Mouse (Mus musculus): ENCODE measurements around the gene Slc16a2. TPM values are rescaled to one million over a fixed set of nuclear protein-coding genes. Genes with fewer than 3 reads are reported as not detected.

Gene Slc16a2
- polyA plus RNA-seq (2014; fragmentation: Nextera tagmentation; extraction: Ambion mirVana) = 22.8 and 26.3 TPM in 2 replicates

DNA sequence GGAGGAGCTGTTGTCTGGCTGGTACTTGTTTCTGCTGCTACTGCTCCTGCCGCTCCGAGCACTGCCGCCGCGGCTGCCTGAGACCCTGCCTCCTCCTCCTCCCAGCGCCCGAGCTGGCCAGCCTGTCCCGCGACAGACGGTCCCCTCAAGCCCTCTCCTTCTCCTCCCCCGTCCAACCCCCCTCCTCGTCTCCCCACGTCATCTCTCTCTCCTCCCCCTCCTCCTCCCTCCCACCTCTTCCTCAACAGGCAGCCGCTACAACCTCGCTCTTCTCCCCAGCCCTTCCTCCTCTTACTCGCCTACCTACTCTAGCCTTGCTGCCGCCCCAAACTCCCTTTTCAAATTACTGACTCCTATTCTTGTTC, at the start of gene Slc16a2:
Gene Slc16a2, minus strand, starts transcription at position 152 of the 365 bp plus-strand sequence.
- no peak for TF ChIP-seq CTCF (IDR thresholded peaks at IDR 0.05; ENCODE audit: low read depth)
- WGBS = 7% methylated on average over 11 of the region's 17 CpGs

DNA sequence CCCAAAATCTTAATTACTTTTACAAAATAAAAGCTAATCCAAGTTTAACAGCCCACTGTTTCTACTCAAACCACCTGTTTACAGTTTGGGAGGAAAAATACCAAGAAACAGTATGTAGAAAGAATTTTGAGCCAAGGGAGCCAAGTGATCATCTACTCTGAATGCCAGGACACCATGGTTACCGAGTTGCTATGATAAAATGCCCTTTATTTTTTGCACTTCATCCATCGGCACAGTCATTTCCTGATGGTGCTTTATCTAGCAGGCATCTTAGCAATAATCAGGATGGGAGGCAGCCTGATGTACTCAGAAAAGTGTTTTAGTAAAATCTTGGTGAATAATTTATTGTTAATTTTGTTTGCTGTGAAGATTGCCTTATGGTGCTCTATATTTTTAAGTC, 41.7 kb upstream of the Slc16a2 start:
- H3K4me2 ChIP-seq = no peak overlapping the region
- TF ChIP-seq CTCF (IDR thresholded peaks at IDR 0.05; ENCODE audit: low read depth) = no peak
- H3K27me3 ChIP-seq (ENCODE audit: insufficient read depth, low read length) = peaks cover 7% of the 10 kb centered on the region; the same call in 1 of the 2 replicates
- no peaks in the 10 kb centered on the region for H3K9me3 ChIP-seq (ENCODE audit: low read depth, low read length)
- no peak overlapping the region for H3K9ac ChIP-seq
- no peaks in the 10 kb centered on the region for H3K36me3 ChIP-seq (ENCODE audit: insufficient read depth)
- H3K4me1 ChIP-seq (ENCODE audit: insufficient read depth) = no peaks in the 10 kb centered on the region
- no peak overlapping the region for H3K27ac ChIP-seq (ENCODE audit: low read depth)
- ATAC-seq (ENCODE audit: insufficient read depth) (no peak), DNase-seq (no peak)
- 46% methylated on average over 2 of the region's 2 CpGs for WGBS
- H3K4me3 ChIP-seq (ENCODE audit: low read depth, low read length) = no peak overlapping the region

More for the DNA sequence above, at the start of gene Slc16a2:
- Histone ChIP-seq H3K36me3 (ENCODE audit: insufficient read depth) (no peaks in the 10 kb centered on the region), H3K9me3 (ENCODE audit: low read depth, low read length) (no peaks in the 10 kb centered on the region), H3K4me3 (ENCODE audit: low read depth, low read length) (peak within 1 kb of the TSS; percentile 52), H3K4me1 (ENCODE audit: insufficient read depth) (no peaks in the 10 kb centered on the region), H3K27ac (ENCODE audit: low read depth) (peak within 1 kb of the TSS; percentile 91), H3K4me2 (peak within 1 kb of the TSS; percentile 74), H3K27me3 (ENCODE audit: insufficient read depth, low read length) (no peaks in the 10 kb centered on the region; the same call in 1 of the 2 replicates), H3K9ac (peak within 1 kb of the TSS; percentile 57)
- DNase-seq (peak; percentile 73), ATAC-seq (ENCODE audit: insufficient read depth) (peak; percentile 91)

DNA sequence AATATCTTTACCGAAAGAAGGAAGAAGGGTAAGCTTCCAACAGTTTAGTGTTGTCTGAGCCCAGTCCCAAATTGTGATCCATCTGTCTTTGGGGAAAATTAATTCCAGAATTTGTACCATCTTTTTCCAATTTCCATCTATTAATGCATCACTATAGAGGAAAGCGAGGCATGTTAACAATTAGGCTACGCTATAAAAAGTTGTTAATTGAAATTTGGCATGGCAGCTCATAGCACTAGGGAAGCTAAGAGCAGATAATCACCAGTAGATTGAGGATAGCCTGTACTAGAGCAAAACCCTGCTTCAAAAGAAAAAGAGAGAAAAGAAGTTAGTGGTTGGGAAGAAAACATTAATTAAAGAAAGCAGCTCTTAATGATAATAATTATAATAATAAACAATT, 41.1 kb upstream of the Slc16a2 start:
- Histone ChIP-seq H3K27me3 (ENCODE audit: insufficient read depth, low read length) (peaks cover 7% of the 10 kb centered on the region; the same call in 1 of the 2 replicates), H3K36me3 (ENCODE audit: insufficient read depth) (no peaks in the 10 kb centered on the region), H3K4me2 (no peak overlapping the region), H3K9me3 (ENCODE audit: low read depth, low read length) (no peaks in the 10 kb centered on the region), H3K27ac (ENCODE audit: low read depth) (no peak overlapping the region), H3K9ac (no peak overlapping the region), H3K4me3 (ENCODE audit: low read depth, low read length) (no peak overlapping the region), H3K4me1 (ENCODE audit: insufficient read depth) (no peaks in the 10 kb centered on the region)
- no peak for ATAC-seq (ENCODE audit: insufficient read depth)
- TF ChIP-seq CTCF (IDR thresholded peaks at IDR 0.05; ENCODE audit: low read depth) = no peak
- 87% methylated on average over 3 of the region's 3 CpGs for WGBS
- DNase-seq = no peak

DNA sequence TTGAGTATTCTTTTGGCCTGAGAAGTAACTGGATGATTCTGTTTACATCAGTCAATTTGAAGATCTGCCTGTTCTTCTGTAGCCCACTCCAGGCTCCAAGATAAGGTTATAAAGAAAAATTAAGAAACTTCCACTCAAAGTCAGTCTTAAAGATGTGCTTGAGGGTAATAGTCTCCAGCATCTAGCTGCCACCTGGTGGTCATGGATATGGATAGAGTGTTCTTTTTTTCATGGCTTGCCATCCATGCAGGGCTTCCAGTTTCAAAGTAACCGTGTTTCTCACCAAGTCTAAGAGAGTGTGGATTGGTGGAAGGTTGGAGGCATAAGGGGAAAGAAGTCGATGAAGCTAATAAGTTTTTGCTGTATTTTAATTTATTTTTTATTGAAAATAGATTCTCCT, 23.5 kb upstream of the Slc16a2 start:
- whole genome bisulfite sequencing = 39% methylated on average over 2 of the region's 2 CpGs
- ATAC-seq (ENCODE audit: insufficient read depth) = no peak

DNA sequence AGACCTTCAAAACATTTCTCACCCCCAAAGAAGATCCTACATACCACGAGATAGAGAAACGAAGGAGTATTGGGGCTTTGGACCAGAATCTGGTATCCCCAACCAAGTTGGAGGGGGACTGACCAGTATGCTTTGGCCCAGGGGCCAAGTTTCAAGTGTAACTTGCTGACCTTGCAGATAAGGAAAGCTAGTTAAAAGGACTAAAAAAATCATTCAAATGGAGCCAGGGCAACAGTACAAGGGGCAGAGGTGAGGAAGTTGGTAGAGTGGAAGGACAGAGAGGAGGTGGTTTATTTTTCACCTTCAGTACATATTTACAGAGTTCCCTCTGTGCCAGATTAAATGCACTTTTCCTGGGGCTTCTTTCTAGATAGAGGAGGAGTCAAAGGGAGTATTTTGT, 7.1 kb upstream of the Slc16a2 start:
- no peak overlapping the region for H3K9ac ChIP-seq
- ATAC-seq (ENCODE audit: insufficient read depth) (no peak), DNase-seq (no peak)
- H3K4me1 ChIP-seq (ENCODE audit: insufficient read depth) = no peaks in the 10 kb centered on the region
- H3K4me2 ChIP-seq = no peak overlapping the region
- no peak for TF ChIP-seq CTCF (IDR thresholded peaks at IDR 0.05; ENCODE audit: low read depth)
- no peaks in the 10 kb centered on the region for H3K36me3 ChIP-seq (ENCODE audit: insufficient read depth)
- H3K27ac ChIP-seq (ENCODE audit: low read depth) = no peak overlapping the region
- 87% methylated on average over 2 of the region's 2 CpGs for WGBS
- H3K27me3 ChIP-seq (ENCODE audit: insufficient read depth, low read length) = no peaks in the 10 kb centered on the region
- no peak overlapping the region for H3K4me3 ChIP-seq (ENCODE audit: low read depth, low read length)
- no peaks in the 10 kb centered on the region for H3K9me3 ChIP-seq (ENCODE audit: low read depth, low read length)

More for the DNA sequence above, 23.5 kb upstream of the Slc16a2 start:
- Histone ChIP-seq H3K36me3 (ENCODE audit: insufficient read depth) (no peaks in the 10 kb centered on the region), H3K4me3 (ENCODE audit: low read depth, low read length) (no peak overlapping the region), H3K4me2 (no peak overlapping the region), H3K27ac (ENCODE audit: low read depth) (no peak overlapping the region), H3K9me3 (ENCODE audit: low read depth, low read length) (no peaks in the 10 kb centered on the region), H3K9ac (no peak overlapping the region), H3K27me3 (ENCODE audit: insufficient read depth, low read length) (no peaks in the 10 kb centered on the region), H3K4me1 (ENCODE audit: insufficient read depth) (no peaks in the 10 kb centered on the region)
- TF ChIP-seq CTCF (IDR thresholded peaks at IDR 0.05; ENCODE audit: low read depth) = peak; percentile 56
- DNase-seq = peak; percentile 74

DNA sequence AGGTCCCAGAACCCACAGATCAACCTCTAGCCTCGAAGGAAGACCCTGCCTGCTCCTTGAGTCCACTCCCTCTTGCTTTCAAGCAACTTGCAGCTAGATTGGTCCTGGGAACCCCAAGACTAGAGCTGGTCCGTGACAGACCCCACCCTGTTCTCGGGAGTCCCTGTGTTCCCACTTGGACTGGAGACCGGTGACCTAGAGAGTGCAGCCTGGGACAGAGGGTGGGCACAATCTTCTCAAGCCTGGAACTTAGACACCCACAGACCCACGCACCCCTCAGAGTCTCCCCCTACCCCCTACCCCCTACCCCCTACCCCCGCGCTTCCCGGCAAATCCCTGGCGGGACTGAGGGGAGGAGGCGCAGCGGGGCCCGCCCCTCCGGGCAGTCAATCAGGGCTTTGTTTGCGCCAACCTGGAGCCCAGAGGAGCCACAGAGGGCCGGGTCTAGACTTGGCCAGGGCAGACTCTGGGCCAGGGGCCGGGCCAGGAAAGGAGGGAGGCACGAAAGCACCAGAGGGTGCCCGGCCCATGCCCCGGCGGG, 558 bp upstream of the Slc16a2 start:
- H3K4me3 ChIP-seq (ENCODE audit: low read depth, low read length) = peak overlapping the region; percentile 52
- peak; percentile 62 for DNase-seq

DNA sequence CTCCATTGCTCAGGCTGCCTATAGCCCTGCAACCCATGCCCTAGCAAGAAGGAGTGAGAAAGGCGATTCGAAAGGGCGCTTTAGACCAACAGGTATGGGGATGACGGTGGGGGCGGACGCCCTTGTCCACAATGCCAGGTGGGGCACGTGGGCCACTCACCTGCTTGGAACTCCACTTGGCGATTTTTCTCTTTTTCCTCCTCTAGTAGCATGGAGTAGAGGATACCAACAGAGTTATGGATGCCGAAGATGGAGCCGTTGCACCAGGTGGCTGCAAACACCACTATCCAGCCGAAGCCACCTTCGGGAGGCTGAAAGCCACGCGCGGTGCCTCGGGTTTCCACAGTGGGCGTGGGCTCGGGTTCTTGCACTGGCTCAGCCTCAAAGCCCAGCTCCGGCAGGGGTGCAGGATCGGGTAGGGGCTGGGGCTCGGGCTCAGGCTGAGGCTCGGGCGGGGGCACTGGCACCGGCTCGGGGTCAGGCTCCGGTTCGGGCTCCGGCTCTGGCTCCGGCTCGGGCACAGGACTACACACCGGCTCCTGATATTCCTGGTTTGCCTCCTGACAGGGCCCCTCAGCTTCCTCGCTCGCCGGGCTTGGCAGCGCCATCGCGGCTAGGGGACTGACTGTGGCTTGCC, 470 bp downstream of the Slc16a2 start:
- no peaks in the 10 kb centered on the region; the same call in 1 of the 2 replicates for H3K27me3 ChIP-seq (ENCODE audit: insufficient read depth, low read length)
- no peaks in the 10 kb centered on the region for H3K4me1 ChIP-seq (ENCODE audit: insufficient read depth)
- H3K9me3 ChIP-seq (ENCODE audit: low read depth, low read length) = no peaks in the 10 kb centered on the region
- peak; percentile 1 for ATAC-seq (ENCODE audit: insufficient read depth)
- H3K9ac ChIP-seq = peak overlapping the region; percentile 57
- H3K4me3 ChIP-seq (ENCODE audit: low read depth, low read length) = peak overlapping the region; percentile 52
- peak; percentile 12 for DNase-seq
- WGBS = 18% methylated on average over 34 of the region's 37 CpGs
- H3K4me2 ChIP-seq = peak overlapping the region; percentile 74
- no peaks in the 10 kb centered on the region for H3K36me3 ChIP-seq (ENCODE audit: insufficient read depth)
- no peak for TF ChIP-seq CTCF (IDR thresholded peaks at IDR 0.05; ENCODE audit: low read depth)
- H3K27ac ChIP-seq (ENCODE audit: low read depth) = 0 out of 2 replicates have a peak overlapping the region, but pooled peaks have one; percentile 36

More for the DNA sequence above, 558 bp upstream of the Slc16a2 start:
- ATAC-seq (ENCODE audit: insufficient read depth) = peak; percentile 72
- Histone ChIP-seq H3K27me3 (ENCODE audit: insufficient read depth, low read length) (no peaks in the 10 kb centered on the region; the same call in 1 of the 2 replicates), H3K36me3 (ENCODE audit: insufficient read depth) (no peaks in the 10 kb centered on the region), H3K27ac (ENCODE audit: low read depth) (peak overlapping the region; percentile 91), H3K4me2 (peak overlapping the region; percentile 74), H3K4me1 (ENCODE audit: insufficient read depth) (no peaks in the 10 kb centered on the region), H3K9me3 (ENCODE audit: low read depth, low read length) (no peaks in the 10 kb centered on the region), H3K9ac (peak overlapping the region; percentile 57; the same call in 1 of the 2 replicates)
- TF ChIP-seq CTCF (IDR thresholded peaks at IDR 0.05; ENCODE audit: low read depth) = no peak
- 13% methylated on average over 11 of the region's 20 CpGs for WGBS

All from lung, embryonic 14.5 days (tissue).